Mouse (Mus musculus) adrenal gland, adult 10 weeks (tissue): ENCODE measurements around the gene Ezr. TPM values are rescaled to one million over a fixed set of nuclear protein-coding genes. Genes with fewer than 3 reads are reported as not detected.

Source experiments
- polyA plus RNA-seq: library from polyadenylated mRNA; stranded (reverse); fragments of 350-450 nt; fragmentation: Illumina TruSeq; extraction: RNeasy Lipid Tissue Mini Kit (QIAGEN cat#74804); gene quantifications from one replicate; pipeline ENCODE4 v1.2.3, GENCODE M21; 2014; ENCODE audit warnings: low read depth, low replicate concordance

Ezr gene
- 7.6 TPM for polyA plus RNA-seq

DNA sequence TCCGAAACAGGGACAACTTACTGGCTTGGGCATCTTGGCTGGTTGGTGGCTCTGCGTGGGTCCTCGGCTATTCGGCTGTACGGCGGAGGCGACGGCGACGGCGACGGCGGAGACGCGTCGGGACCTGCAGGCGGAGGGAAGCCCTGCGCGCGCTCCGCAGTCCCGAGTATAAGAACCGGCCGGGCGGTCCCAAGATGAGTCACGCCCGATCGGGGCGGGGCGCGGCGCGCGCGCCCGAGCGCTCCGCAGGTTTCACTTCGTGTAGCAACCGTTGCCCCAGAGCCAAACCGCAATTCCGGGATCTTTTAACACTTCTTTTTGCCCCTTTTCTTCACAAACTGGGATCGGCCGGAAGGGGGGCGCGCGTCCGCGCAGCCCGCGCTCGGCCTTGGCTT is at the start of gene Ezr:
Gene Ezr, minus strand, starts transcription at position 174 of the 395 bp plus-strand sequence.

Other genes with a start within 250 kb of the Ezr start
- gene Dynlt1c, start 181.1 kb downstream of the Ezr start, polyA plus RNA-seq: 11.3 TPM
- gene Dynlt1f, start 126.9 kb downstream of the Ezr start, polyA plus RNA-seq: 31.5 TPM
- not detected for gene Sytl3, start 123.7 kb downstream of the Ezr start, polyA plus RNA-seq
- 20.9 TPM for gene Rsph3b, start 165.9 kb upstream of the Ezr start, polyA plus RNA-seq
- 15.3 TPM for gene Tagap1, start 178.4 kb upstream of the Ezr start, polyA plus RNA-seq
- gene Rnaset2b, start 187.8 kb upstream of the Ezr start, polyA plus RNA-seq: 576 TPM
- gene Gm49721, start 196.1 kb upstream of the Ezr start, polyA plus RNA-seq: not detected
- gene Gm1604a, start 242.8 kb upstream of the Ezr start, polyA plus RNA-seq: not detected